Mouse (Mus musculus): ENCODE data around the gene Prpf40b. TPM values are rescaled to one million over a fixed set of nuclear protein-coding genes. Genes with fewer than 3 reads are reported as not detected.
A peak's percentile ranks its signal among the peaks of the same experiment; 100 is the strongest.
"Not testable (repeated sequence)": the region's sequence is repeated elsewhere in the genome, so short reads cannot be mapped to it uniquely, and the experiment has no call there.

The Prpf40b gene
- polyA plus RNA-seq, 1 experiment from 2014 or later, result 59.1 TPM

DNA sequence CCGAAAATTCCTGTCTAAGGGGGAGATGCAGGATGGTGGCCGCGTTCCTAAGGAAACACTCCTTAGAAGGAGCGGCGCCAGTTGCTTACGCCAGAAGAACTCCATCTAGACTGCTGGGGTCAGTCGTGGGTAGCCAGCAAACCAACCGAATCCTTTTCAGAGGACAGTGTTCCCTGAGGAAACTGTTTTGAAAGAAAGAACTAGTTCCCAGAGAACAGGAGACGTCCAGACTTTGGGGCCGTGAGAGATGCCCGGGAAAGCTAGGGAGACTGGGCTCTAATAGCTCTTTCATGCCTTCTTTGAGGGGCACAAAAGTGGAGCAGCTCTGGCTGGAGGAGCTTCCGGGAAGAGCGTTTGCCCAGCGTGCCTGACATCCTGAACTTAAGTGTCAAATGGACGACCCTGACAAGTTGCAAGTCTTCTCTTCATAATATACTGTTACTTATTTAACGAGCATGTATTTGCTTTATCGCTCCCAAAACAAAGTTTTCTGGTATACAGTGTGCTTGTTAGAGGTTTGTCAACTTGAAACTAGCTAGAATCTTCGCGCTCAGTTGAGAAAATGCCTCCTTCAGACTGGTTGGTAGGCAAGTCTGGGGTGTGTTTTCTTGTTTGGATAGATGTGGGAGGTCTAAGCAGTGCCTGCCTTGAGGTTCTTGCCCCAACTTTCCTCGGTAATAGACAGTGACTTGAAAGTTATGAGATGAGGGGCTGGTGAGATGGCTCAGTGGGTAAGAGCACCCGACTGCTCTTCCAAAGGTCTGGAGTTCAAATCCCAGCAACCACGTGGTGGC lies 42.3 kb upstream of the Prpf40b start:
- WGBS, result 2% methylated on average over 22 of the region's 22 CpGs
- ATAC-seq (ENCODE audit: insufficient read depth), result peak; percentile 72

GRCm38 (mm10) chr15:99253175-99253479 lies 41.8 kb upstream of the Prpf40b start:
- not testable (repeated sequence) for H3K4me1 ChIP-seq (ENCODE audit: insufficient read depth); DNase-seq; H3K4me3 ChIP-seq (ENCODE audit: low read depth, low read length); H3K27me3 ChIP-seq (ENCODE audit: insufficient read depth, low read length); H3K9me3 ChIP-seq (ENCODE audit: low read depth, low read length); H3K9ac ChIP-seq; ATAC-seq (ENCODE audit: insufficient read depth)
- WGBS, result 45% methylated on average over 2 of the region's 2 CpGs
- Histone ChIP-seq H3K36me3 (ENCODE audit: insufficient read depth) (peaks cover 16% of the 10 kb centered on the region), H3K27ac (ENCODE audit: low read depth) (peak overlapping the region; percentile 97), H3K4me2 (peak overlapping the region; percentile 64)

More for the DNA sequence above, 42.3 kb upstream of the Prpf40b start:
- H3K27ac ChIP-seq (ENCODE audit: low read depth), result peak overlapping the region; percentile 97
- H3K9me3 ChIP-seq (ENCODE audit: low read depth, low read length), result no peaks in the 10 kb centered on the region
- DNase-seq, result peak; percentile 85
- no peak for TF ChIP-seq CTCF (IDR thresholded peaks at IDR 0.05; ENCODE audit: low read depth)
- H3K27me3 ChIP-seq (ENCODE audit: insufficient read depth, low read length), result no peaks in the 10 kb centered on the region
- peaks cover 22% of the 10 kb centered on the region for H3K36me3 ChIP-seq (ENCODE audit: insufficient read depth)
- peaks cover 5% of the 10 kb centered on the region; the same call in 1 of the 2 replicates for H3K4me1 ChIP-seq (ENCODE audit: insufficient read depth)
- H3K4me2 ChIP-seq, result peak overlapping the region; percentile 64
- H3K9ac ChIP-seq, result peak overlapping the region; percentile 56
- H3K4me3 ChIP-seq (ENCODE audit: low read depth, low read length), result peak overlapping the region; percentile 65

DNA sequence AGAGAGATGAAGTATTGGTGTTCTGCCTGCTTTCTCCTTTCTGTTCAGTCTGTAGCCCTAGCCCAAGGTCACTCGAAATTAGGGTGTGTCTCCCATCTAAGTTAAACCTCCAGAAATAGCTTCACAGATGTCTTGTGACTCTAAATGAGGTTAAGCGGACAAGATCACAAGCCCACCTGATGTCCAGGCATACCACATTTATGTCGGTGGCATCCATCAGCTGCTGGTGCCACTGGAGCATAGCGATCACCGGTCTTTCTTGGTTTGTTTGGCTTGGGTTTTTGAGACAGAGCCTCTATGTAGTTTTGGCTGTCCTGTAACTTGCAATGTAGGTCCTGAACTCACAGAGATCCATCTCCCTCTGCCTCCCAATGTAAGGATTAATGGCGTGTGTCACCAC lies 41.1 kb upstream of the Prpf40b start:
- WGBS, result 87% methylated on average over 6 of the region's 6 CpGs
- Histone ChIP-seq H3K36me3 (ENCODE audit: insufficient read depth) (peaks cover 10% of the 10 kb centered on the region; the same call in 1 of the 2 replicates), H3K4me3 (ENCODE audit: low read depth, low read length) (no peak overlapping the region), H3K4me1 (ENCODE audit: insufficient read depth) (peaks cover 5% of the 10 kb centered on the region; the same call in 1 of the 2 replicates), H3K9me3 (ENCODE audit: low read depth, low read length) (no peaks in the 10 kb centered on the region), H3K27me3 (ENCODE audit: insufficient read depth, low read length) (no peaks in the 10 kb centered on the region), H3K27ac (ENCODE audit: low read depth) (no peak overlapping the region), H3K4me2 (no peak overlapping the region), H3K9ac (no peak overlapping the region)
- DNase-seq (no peak), ATAC-seq (ENCODE audit: insufficient read depth) (no peak)
- TF ChIP-seq CTCF (IDR thresholded peaks at IDR 0.05; ENCODE audit: low read depth), result no peak

DNA sequence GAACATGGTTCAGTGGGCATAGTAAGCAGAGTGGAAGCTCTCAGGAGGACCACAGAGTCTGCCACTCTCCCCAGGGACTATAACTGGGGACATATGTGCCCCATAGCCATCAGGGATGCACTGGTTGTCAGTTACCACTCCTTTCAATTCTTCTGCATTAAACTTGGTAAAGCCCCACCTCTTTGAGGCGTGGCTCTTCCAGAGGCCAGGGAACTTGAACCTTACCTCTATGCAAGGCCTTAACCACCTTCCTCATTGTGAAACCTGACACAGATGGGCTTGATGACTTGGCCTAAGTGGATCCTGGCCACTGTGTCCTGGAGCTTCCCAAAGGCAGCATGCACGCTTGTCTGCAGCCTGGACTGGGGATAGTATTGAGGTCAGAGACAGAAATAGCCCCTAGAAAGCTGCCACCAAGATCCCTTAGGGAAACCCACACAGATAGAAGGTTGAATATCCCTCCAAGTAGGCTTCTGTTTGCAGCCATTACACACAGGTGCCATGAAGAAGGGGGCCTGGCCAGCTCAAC lies 40.3 kb upstream of the Prpf40b start:
- H3K27ac ChIP-seq (ENCODE audit: low read depth), result no peak overlapping the region
- H3K9ac ChIP-seq, result no peak overlapping the region
- no peak overlapping the region for H3K4me2 ChIP-seq
- no peak overlapping the region for H3K4me3 ChIP-seq (ENCODE audit: low read depth, low read length)
- no peaks in the 10 kb centered on the region for H3K27me3 ChIP-seq (ENCODE audit: insufficient read depth, low read length)
- ATAC-seq (ENCODE audit: insufficient read depth) (no peak), DNase-seq (no peak)
- 0 out of 2 replicates have a peak, but pooled peaks cover 3% of the 10 kb centered on the region for H3K36me3 ChIP-seq (ENCODE audit: insufficient read depth)
- no peaks in the 10 kb centered on the region for H3K9me3 ChIP-seq (ENCODE audit: low read depth, low read length)
- no peak for TF ChIP-seq CTCF (IDR thresholded peaks at IDR 0.05; ENCODE audit: low read depth)
- 77% methylated on average over 2 of the region's 2 CpGs for WGBS
- peaks cover 5% of the 10 kb centered on the region; the same call in 1 of the 2 replicates for H3K4me1 ChIP-seq (ENCODE audit: insufficient read depth)

GRCm38 (mm10) chr15:99255241-99255749 lies 39.6 kb upstream of the Prpf40b start:
- no peak overlapping the region for H3K27ac ChIP-seq (ENCODE audit: low read depth)
- no peak for TF ChIP-seq CTCF (IDR thresholded peaks at IDR 0.05; ENCODE audit: low read depth)
- ATAC-seq (ENCODE audit: insufficient read depth), result no peak

GRCm38 (mm10) chr15:99259167-99259729 lies 35.6 kb upstream of the Prpf40b start:
- Histone ChIP-seq H3K36me3 (ENCODE audit: insufficient read depth) (no peaks in the 10 kb centered on the region), H3K9me3 (ENCODE audit: low read depth, low read length) (no peaks in the 10 kb centered on the region), H3K27me3 (ENCODE audit: insufficient read depth, low read length) (no peaks in the 10 kb centered on the region), H3K9ac (no peak overlapping the region), H3K4me1 (ENCODE audit: insufficient read depth) (no peaks in the 10 kb centered on the region), H3K27ac (ENCODE audit: low read depth) (peak overlapping the region; percentile 76), H3K4me3 (ENCODE audit: low read depth, low read length) (peak overlapping the region; percentile 15; the same call in 1 of the 2 replicates), H3K4me2 (peak overlapping the region; percentile 57)
- WGBS, result 46% methylated on average over 8 of the region's 8 CpGs
- DNase-seq, result peak; percentile 74
- TF ChIP-seq CTCF (IDR thresholded peaks at IDR 0.05; ENCODE audit: low read depth), result no peak
- ATAC-seq (ENCODE audit: insufficient read depth), result peak; percentile 87

More at GRCm38 (mm10) chr15:99255241-99255749, 39.6 kb upstream of the Prpf40b start:
- H3K4me2 ChIP-seq, result no peak overlapping the region
- peaks cover 5% of the 10 kb centered on the region; the same call in 1 of the 2 replicates for H3K4me1 ChIP-seq (ENCODE audit: insufficient read depth)
- no peak overlapping the region for H3K4me3 ChIP-seq (ENCODE audit: low read depth, low read length)
- H3K27me3 ChIP-seq (ENCODE audit: insufficient read depth, low read length), result no peaks in the 10 kb centered on the region
- H3K9ac ChIP-seq, result no peak overlapping the region
- no peaks in the 10 kb centered on the region for H3K36me3 ChIP-seq (ENCODE audit: insufficient read depth)
- no peak for DNase-seq
- H3K9me3 ChIP-seq (ENCODE audit: low read depth, low read length), result no peaks in the 10 kb centered on the region
- WGBS, result 84% methylated on average over 6 of the region's 6 CpGs

- 4% methylated on average over 9 of the region's 10 CpGs for WGBS
- peak overlapping the region; percentile 57 for H3K4me2 ChIP-seq
- H3K27me3 ChIP-seq (ENCODE audit: insufficient read depth, low read length), result no peaks in the 10 kb centered on the region
- no peaks in the 10 kb centered on the region for H3K9me3 ChIP-seq (ENCODE audit: low read depth, low read length)
- peak overlapping the region; percentile 76 for H3K27ac ChIP-seq (ENCODE audit: low read depth)
- H3K9ac ChIP-seq, result no peak overlapping the region
- TF ChIP-seq CTCF (IDR thresholded peaks at IDR 0.05; ENCODE audit: low read depth), result no peak
- ATAC-seq (ENCODE audit: insufficient read depth) (peak; percentile 70), DNase-seq (peak; percentile 83)
- peak overlapping the region; percentile 15; the same call in 1 of the 2 replicates for H3K4me3 ChIP-seq (ENCODE audit: low read depth, low read length)
- no peaks in the 10 kb centered on the region for H3K36me3 ChIP-seq (ENCODE audit: insufficient read depth)
- H3K4me1 ChIP-seq (ENCODE audit: insufficient read depth), result no peaks in the 10 kb centered on the region
Measured at GRCm38 (mm10) chr15:99259730-99260252, 35.1 kb upstream of the Prpf40b start.
